Mouse (Mus musculus): ENCODE results near the gene P4ha2. TPM values are rescaled to one million over a fixed set of nuclear protein-coding genes. Genes with fewer than 3 reads are reported as not detected.
"Not testable (repeated sequence)": the region's sequence is repeated elsewhere in the genome, so short reads cannot be mapped to it uniquely, and the experiment has no call there.

The P4ha2 gene
- polyA plus RNA-seq, 1 experiment from 2014 or later, result 18.4 TPM

GRCm38 (mm10) chr11:54127397-54127796 lies 27.5 kb downstream of the P4ha2 start:
- H3K4me2 ChIP-seq (ENCODE audit: low read depth), result no peak overlapping the region
- no peaks in the 10 kb centered on the region for H3K27me3 ChIP-seq (ENCODE audit: control insufficient read depth, insufficient read depth, low read length)
- DNase-seq (ENCODE audit: low spot score) (no peak), ATAC-seq (ENCODE audit: insufficient read depth, low FRiP score, low TSS enrichment) (no peak)
- H3K4me3 ChIP-seq (ENCODE audit: low read depth, low read length), result no peak overlapping the region
- H3K9me3 ChIP-seq (ENCODE audit: control insufficient read depth, low read length), result no peaks in the 10 kb centered on the region
- no peaks in the 10 kb centered on the region for H3K4me1 ChIP-seq (ENCODE audit: control insufficient read depth, insufficient read depth, low read length)
- H3K27ac ChIP-seq (ENCODE audit: low read depth, low read length), result no peak overlapping the region
- H3K36me3 ChIP-seq (ENCODE audit: control insufficient read depth, insufficient read depth, low read length), result no peaks in the 10 kb centered on the region
- no peak overlapping the region for H3K9ac ChIP-seq (ENCODE audit: low read length)
- 83% methylated on average over 2 of the region's 2 CpGs for WGBS

- no peak overlapping the region for H3K4me3 ChIP-seq (ENCODE audit: low read depth, low read length)
- no peaks in the 10 kb centered on the region for H3K27me3 ChIP-seq (ENCODE audit: control insufficient read depth, insufficient read depth, low read length)
- H3K4me1 ChIP-seq (ENCODE audit: control insufficient read depth, insufficient read depth, low read length), result no peaks in the 10 kb centered on the region
- H3K9ac ChIP-seq (ENCODE audit: low read length), result no peak overlapping the region
- DNase-seq (ENCODE audit: low spot score) (no peak), ATAC-seq (ENCODE audit: insufficient read depth, low FRiP score, low TSS enrichment) (no peak)
- H3K36me3 ChIP-seq (ENCODE audit: control insufficient read depth, insufficient read depth, low read length), result no peaks in the 10 kb centered on the region
- H3K4me2 ChIP-seq (ENCODE audit: low read depth), result no peak overlapping the region
- no peak overlapping the region for H3K27ac ChIP-seq (ENCODE audit: low read depth, low read length)
- WGBS, result 93% methylated on average over 8 of the region's 8 CpGs
- no peaks in the 10 kb centered on the region for H3K9me3 ChIP-seq (ENCODE audit: control insufficient read depth, low read length)
Measured at GRCm38 (mm10) chr11:54129955-54130354, 30.1 kb downstream of the P4ha2 start.

- no peak overlapping the region for H3K4me3 ChIP-seq (ENCODE audit: low read depth, low read length)
- H3K36me3 ChIP-seq (ENCODE audit: control insufficient read depth, insufficient read depth, low read length), result no peaks in the 10 kb centered on the region
- WGBS, result 82% methylated on average over 6 of the region's 6 CpGs
- DNase-seq (ENCODE audit: low spot score) (peak; percentile 6), ATAC-seq (ENCODE audit: insufficient read depth, low FRiP score, low TSS enrichment) (no peak)
- no peak overlapping the region for H3K9ac ChIP-seq (ENCODE audit: low read length)
- H3K27ac ChIP-seq (ENCODE audit: low read depth, low read length), result no peak overlapping the region
- no peak overlapping the region for H3K4me2 ChIP-seq (ENCODE audit: low read depth)
- H3K4me1 ChIP-seq (ENCODE audit: control insufficient read depth, insufficient read depth, low read length), result no peaks in the 10 kb centered on the region
- H3K27me3 ChIP-seq (ENCODE audit: control insufficient read depth, insufficient read depth, low read length), result no peaks in the 10 kb centered on the region
- no peaks in the 10 kb centered on the region for H3K9me3 ChIP-seq (ENCODE audit: control insufficient read depth, low read length)
Measured at GRCm38 (mm10) chr11:54130721-54131120, 30.8 kb downstream of the P4ha2 start.

- DNase-seq (ENCODE audit: low spot score) (no peak), ATAC-seq (ENCODE audit: insufficient read depth, low FRiP score, low TSS enrichment) (no peak)
- Histone ChIP-seq H3K4me2 (ENCODE audit: low read depth) (no peak overlapping the region), H3K4me3 (ENCODE audit: low read depth, low read length) (no peak overlapping the region), H3K27ac (ENCODE audit: low read depth, low read length) (no peak overlapping the region), H3K36me3 (ENCODE audit: control insufficient read depth, insufficient read depth, low read length) (no peaks in the 10 kb centered on the region), H3K4me1 (ENCODE audit: control insufficient read depth, insufficient read depth, low read length) (no peaks in the 10 kb centered on the region), H3K9me3 (ENCODE audit: control insufficient read depth, low read length) (no peaks in the 10 kb centered on the region), H3K27me3 (ENCODE audit: control insufficient read depth, insufficient read depth, low read length) (no peaks in the 10 kb centered on the region), H3K9ac (ENCODE audit: low read length) (no peak overlapping the region)
- WGBS, result 77% methylated on average over 10 of the region's 10 CpGs
Measured at GRCm38 (mm10) chr11:54132290-54132689, 32.4 kb downstream of the P4ha2 start.

GRCm38 (mm10) chr11:54134905-54135304 lies 35.0 kb downstream of the P4ha2 start:
- H3K27me3 ChIP-seq (ENCODE audit: control insufficient read depth, insufficient read depth, low read length), result no peaks in the 10 kb centered on the region
- H3K9ac ChIP-seq (ENCODE audit: low read length), result no peak overlapping the region
- 76% methylated on average over 6 of the region's 6 CpGs for WGBS
- no peaks in the 10 kb centered on the region for H3K4me1 ChIP-seq (ENCODE audit: control insufficient read depth, insufficient read depth, low read length)
- no peak for DNase-seq (ENCODE audit: low spot score)
- no peak overlapping the region for H3K4me2 ChIP-seq (ENCODE audit: low read depth)
- no peaks in the 10 kb centered on the region for H3K36me3 ChIP-seq (ENCODE audit: control insufficient read depth, insufficient read depth, low read length)
- no peak for ATAC-seq (ENCODE audit: insufficient read depth, low FRiP score, low TSS enrichment)
- no peak overlapping the region for H3K27ac ChIP-seq (ENCODE audit: low read depth, low read length)
- no peak overlapping the region for H3K4me3 ChIP-seq (ENCODE audit: low read depth, low read length)
- no peaks in the 10 kb centered on the region for H3K9me3 ChIP-seq (ENCODE audit: control insufficient read depth, low read length)

GRCm38 (mm10) chr11:54140159-54140558 lies 40.3 kb downstream of the P4ha2 start:
- peak; percentile 25 for DNase-seq (ENCODE audit: low spot score)
- not testable (repeated sequence) for ATAC-seq (ENCODE audit: insufficient read depth, low FRiP score, low TSS enrichment); H3K27me3 ChIP-seq (ENCODE audit: control insufficient read depth, insufficient read depth, low read length); H3K9me3 ChIP-seq (ENCODE audit: control insufficient read depth, low read length); H3K4me1 ChIP-seq (ENCODE audit: control insufficient read depth, insufficient read depth, low read length); H3K27ac ChIP-seq (ENCODE audit: low read depth, low read length); H3K4me3 ChIP-seq (ENCODE audit: low read depth, low read length); H3K4me2 ChIP-seq (ENCODE audit: low read depth); H3K9ac ChIP-seq (ENCODE audit: low read length); H3K36me3 ChIP-seq (ENCODE audit: control insufficient read depth, insufficient read depth, low read length)
- 40% methylated on average over 2 of the region's 2 CpGs for WGBS

GRCm38 (mm10) chr11:54141200-54141971 lies 41.5 kb downstream of the P4ha2 start:
- H3K9me3 ChIP-seq (ENCODE audit: control insufficient read depth, low read length), result no peaks in the 10 kb centered on the region
- H3K27ac ChIP-seq (ENCODE audit: low read depth, low read length), result no peak overlapping the region
- no peaks in the 10 kb centered on the region for H3K36me3 ChIP-seq (ENCODE audit: control insufficient read depth, insufficient read depth, low read length)
- no peaks in the 10 kb centered on the region for H3K27me3 ChIP-seq (ENCODE audit: control insufficient read depth, insufficient read depth, low read length)
- H3K4me3 ChIP-seq (ENCODE audit: low read depth, low read length), result no peak overlapping the region
- H3K9ac ChIP-seq (ENCODE audit: low read length), result no peak overlapping the region
- 91% methylated on average over 7 of the region's 7 CpGs for WGBS
- ATAC-seq (ENCODE audit: insufficient read depth, low FRiP score, low TSS enrichment) (no peak), DNase-seq (ENCODE audit: low spot score) (peak; percentile 2)
- H3K4me2 ChIP-seq (ENCODE audit: low read depth), result no peak overlapping the region
- no peaks in the 10 kb centered on the region for H3K4me1 ChIP-seq (ENCODE audit: control insufficient read depth, insufficient read depth, low read length)

GRCm38 (mm10) chr11:54144886-54145285 lies 45.0 kb downstream of the P4ha2 start:
- no peak overlapping the region for H3K4me3 ChIP-seq (ENCODE audit: low read depth, low read length)
- no peaks in the 10 kb centered on the region for H3K9me3 ChIP-seq (ENCODE audit: control insufficient read depth, low read length)
- ATAC-seq (ENCODE audit: insufficient read depth, low FRiP score, low TSS enrichment) (no peak), DNase-seq (ENCODE audit: low spot score) (peak; percentile 66)
- H3K9ac ChIP-seq (ENCODE audit: low read length), result no peak overlapping the region
- 32% methylated on average over 3 of the region's 3 CpGs for WGBS
- H3K36me3 ChIP-seq (ENCODE audit: control insufficient read depth, insufficient read depth, low read length), result no peaks in the 10 kb centered on the region
- no peaks in the 10 kb centered on the region for H3K4me1 ChIP-seq (ENCODE audit: control insufficient read depth, insufficient read depth, low read length)
- no peak overlapping the region for H3K4me2 ChIP-seq (ENCODE audit: low read depth)
- H3K27me3 ChIP-seq (ENCODE audit: control insufficient read depth, insufficient read depth, low read length), result no peaks in the 10 kb centered on the region
- H3K27ac ChIP-seq (ENCODE audit: low read depth, low read length), result no peak overlapping the region

GRCm38 (mm10) chr11:54145990-54146389 lies 46.1 kb downstream of the P4ha2 start:
- Histone ChIP-seq H3K9ac (ENCODE audit: low read length) (no peak overlapping the region), H3K4me2 (ENCODE audit: low read depth) (no peak overlapping the region), H3K4me1 (ENCODE audit: control insufficient read depth, insufficient read depth, low read length) (no peaks in the 10 kb centered on the region), H3K9me3 (ENCODE audit: control insufficient read depth, low read length) (no peaks in the 10 kb centered on the region), H3K27ac (ENCODE audit: low read depth, low read length) (no peak overlapping the region), H3K27me3 (ENCODE audit: control insufficient read depth, insufficient read depth, low read length) (no peaks in the 10 kb centered on the region), H3K4me3 (ENCODE audit: low read depth, low read length) (no peak overlapping the region), H3K36me3 (ENCODE audit: control insufficient read depth, insufficient read depth, low read length) (no peaks in the 10 kb centered on the region)
- no peak for DNase-seq (ENCODE audit: low spot score)
- ATAC-seq (ENCODE audit: insufficient read depth, low FRiP score, low TSS enrichment), result no peak
- WGBS, result 86% methylated on average over 6 of the region's 6 CpGs

Data from neural tube, embryonic 11.5 days (tissue).